ENCODE assay signal across 11 mouse cellular contexts in the genomic region with DNA sequence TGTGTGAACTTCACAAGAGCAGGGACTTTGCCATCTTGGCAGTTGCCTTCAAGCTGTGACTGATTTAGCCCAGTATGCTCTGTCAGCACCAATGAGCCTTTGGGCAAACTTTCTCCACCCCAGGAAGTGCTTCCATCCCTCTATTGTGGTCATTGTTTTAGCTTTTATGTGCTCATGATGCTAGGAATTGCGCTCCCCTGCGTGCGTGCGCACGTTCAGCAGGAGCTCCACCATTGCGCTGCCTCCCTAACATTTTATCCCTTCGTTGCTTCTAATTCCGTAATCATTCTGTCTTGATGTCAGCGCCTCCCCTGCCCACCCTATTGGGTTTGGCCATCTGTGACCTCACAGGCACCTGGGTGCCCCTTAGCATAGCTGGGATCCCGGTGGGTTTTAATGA. TPM values are rescaled to one million over a fixed set of nuclear protein-coding genes. Genes with fewer than 3 reads are reported as not detected.
DNase-seq lines count a peak whose midpoint lies in the region; ATAC-seq and TF ChIP-seq lines count a peak whose summit lies in the region.
"Had no signal": no experiment of that assay in that cellular context is flagged by ENCODE, and none has a peak within 500 bp of the region (broad histone marks: within the 10 kb centered on the region; RNA-seq: fewer than 3 reads in every experiment).

No protein-coding gene starts in this region.

- peaks cover 13% of the 10 kb centered on the region for H3K27me3 ChIP-seq in heart, embryonic 12.5 days (replicated peaks)
- H3K27me3 ChIP-seq in ES-Bruce4 (ENCODE audit: control insufficient read depth, insufficient read depth, low read length, poor library complexity, severe bottlenecking) = no peaks in the 10 kb centered on the region
- H3K27me3 ChIP-seq in embryonic facial prominence, embryonic 12.5 days = 0 out of 2 replicates have a peak, but pooled peaks cover 4% of the 10 kb centered on the region
- peaks cover 25% of the 10 kb centered on the region for H3K27me3 ChIP-seq in liver, embryonic 15.5 days

- DNase-seq in heart, postnatal 4 days = no peak
- no peak for DNase-seq in ovary, postnatal 10 days (ENCODE audit: low spot score)
- no peak for DNase-seq in adrenal gland, postnatal 14 days
- DNase-seq in kidney, postnatal 25 days = no peak
- DNase-seq: gastrocnemius, postnatal 10 days; layer of hippocampus, postnatal 36 days had no signal

- ATAC-seq in heart, embryonic 12.5 days (ENCODE audit: insufficient number of reproducible peaks, low FRiP score) = no peak
- ATAC-seq in embryonic facial prominence, embryonic 12.5 days (ENCODE audit: insufficient number of reproducible peaks, insufficient read depth, low FRiP score, low TSS enrichment) = no peak
- ATAC-seq in liver, embryonic 15.5 days (ENCODE audit: insufficient read depth) = no peak

- peak overlapping the region; percentile 15; the same call in 1 of the 2 replicates for H3K4me3 ChIP-seq in heart, embryonic 12.5 days
- peak overlapping the region; percentile 62 for H3K4me3 ChIP-seq in ES-Bruce4 (ENCODE audit: low read depth, low read length)
- no peak overlapping the region for H3K4me3 ChIP-seq in embryonic facial prominence, embryonic 12.5 days
- H3K4me3 ChIP-seq in liver, embryonic 15.5 days (replicated peaks) = peak overlapping the region; percentile 73

- no peak overlapping the region for H3K9ac ChIP-seq in heart, embryonic 12.5 days
- H3K9ac ChIP-seq in ES-Bruce4 (ENCODE audit: low read depth, poor library complexity, severe bottlenecking) = no peak overlapping the region
- H3K9ac ChIP-seq in embryonic facial prominence, embryonic 12.5 days = no peak overlapping the region
- H3K9ac ChIP-seq in liver, embryonic 15.5 days = peak overlapping the region; percentile 90

- no peak for TF ChIP-seq POLR2A in ES-Bruce4 (IDR thresholded peaks at IDR 0.05; ENCODE audit: insufficient read depth, low read length)

- H3K4me2 ChIP-seq in heart, embryonic 12.5 days = peak overlapping the region; percentile 89
- peak overlapping the region; percentile 76; the same call in 1 of the 2 replicates for H3K4me2 ChIP-seq in embryonic facial prominence, embryonic 12.5 days (replicated peaks)
- peak overlapping the region; percentile 90 for H3K4me2 ChIP-seq in liver, embryonic 15.5 days

- peaks cover 7% of the 10 kb centered on the region; the same call in 1 of the 2 replicates for H3K4me1 ChIP-seq in heart, embryonic 12.5 days (replicated peaks)
- no peaks in the 10 kb centered on the region for H3K4me1 ChIP-seq in ES-Bruce4 (ENCODE audit: control insufficient read depth, insufficient read depth, low read length)
- H3K4me1 ChIP-seq in embryonic facial prominence, embryonic 12.5 days = peaks cover 5% of the 10 kb centered on the region; the same call in 1 of the 2 replicates
- peaks cover 25% of the 10 kb centered on the region for H3K4me1 ChIP-seq in liver, embryonic 15.5 days (replicated peaks)

- TF ChIP-seq EP300 in ES-Bruce4 (IDR thresholded peaks at IDR 0.05; ENCODE audit: insufficient read depth, low read depth, low read length) = 0 out of 2 replicates have a peak, but pooled peaks have one; percentile 22

- H3K9me3 ChIP-seq in heart, embryonic 12.5 days (replicated peaks) = no peaks in the 10 kb centered on the region
- H3K9me3 ChIP-seq in ES-Bruce4 (replicated peaks; ENCODE audit: control insufficient read depth, insufficient read depth, low read length, poor library complexity, severe bottlenecking) = no peaks in the 10 kb centered on the region
- no peaks in the 10 kb centered on the region for H3K9me3 ChIP-seq in embryonic facial prominence, embryonic 12.5 days
- H3K9me3 ChIP-seq in liver, embryonic 15.5 days (replicated peaks) = no peaks in the 10 kb centered on the region

- 93% methylated on average over 10 of the region's 10 CpGs for WGBS in heart, embryonic 12.5 days
- WGBS in embryonic facial prominence, embryonic 12.5 days = 95% methylated on average over 10 of the region's 10 CpGs
- WGBS in liver, embryonic 15.5 days (ENCODE audit: insufficient replicate concordance) = 93% methylated on average over 10 of the region's 10 CpGs

- no peak for TF ChIP-seq CTCF in ES-Bruce4 (IDR thresholded peaks at IDR 0.05; ENCODE audit: low read depth, low read length)

- H3K36me3 ChIP-seq in heart, embryonic 12.5 days = no peaks in the 10 kb centered on the region
- peaks cover 9% of the 10 kb centered on the region for H3K36me3 ChIP-seq in ES-Bruce4 (ENCODE audit: control insufficient read depth, insufficient read depth, low read length, poor library complexity, severe bottlenecking)
- H3K36me3 ChIP-seq in embryonic facial prominence, embryonic 12.5 days = no peaks in the 10 kb centered on the region
- H3K36me3 ChIP-seq in liver, embryonic 15.5 days (replicated peaks) = peaks cover 29% of the 10 kb centered on the region; the same call in 1 of the 2 replicates

- no peak overlapping the region for H3K27ac ChIP-seq in heart, embryonic 12.5 days (ENCODE audit: poor library complexity, severe bottlenecking)
- no peak overlapping the region for H3K27ac ChIP-seq in ES-Bruce4 (ENCODE audit: insufficient read depth, low read length)
- H3K27ac ChIP-seq in embryonic facial prominence, embryonic 12.5 days = no peak overlapping the region
- peak overlapping the region; percentile 92; the same call in 1 of the 2 replicates for H3K27ac ChIP-seq in liver, embryonic 15.5 days (replicated peaks)

RNA-seq across cellular contexts. Expression of a gene that starts 1.3 kb away (rescaled TPM):
- 9.4 and 9.6 TPM in 2 replicates for polyA plus RNA-seq in heart, embryonic 12.5 days (2016; fragmentation: Nextera tagmentation; extraction: Ambion mirVana)
- 1 to 10 TPM; 9.0 TPM for total RNA-seq in heart, postnatal 4 days (2021)
- 18.1 TPM in 2 replicates for polyA plus RNA-seq in ES-Bruce4 (2011; ENCODE audit: insufficient read depth, insufficient read length, low read depth, missing spikeins)
- 10.7 and 13.6 TPM in 2 replicates for polyA plus RNA-seq in embryonic facial prominence, embryonic 12.5 days (2016; fragmentation: Nextera tagmentation; extraction: Ambion mirVana)
- polyA plus RNA-seq in liver, embryonic 15.5 days (2015; fragmentation: Nextera tagmentation; extraction: Ambion mirVana) = 11.1 and 11.6 TPM in 2 replicates
- total RNA-seq in adrenal gland, postnatal 14 days (2021) = 267 and 289 TPM in 2 replicates

RNA-seq across cellular contexts. Expression of a gene that starts 25.3 kb away (rescaled TPM):
- polyA plus RNA-seq in heart, embryonic 12.5 days (2016; fragmentation: Nextera tagmentation; extraction: Ambion mirVana) = 0.08 TPM in 1 of 2 replicates, not detected in the other
- not detected for total RNA-seq in heart, postnatal 4 days (2021)
- polyA plus RNA-seq in ES-Bruce4 (2011; ENCODE audit: insufficient read depth, insufficient read length, low read depth, missing spikeins) = 0.18 and 0.32 TPM in 2 replicates
- polyA plus RNA-seq in embryonic facial prominence, embryonic 12.5 days (2016; fragmentation: Nextera tagmentation; extraction: Ambion mirVana) = 1.4 and 1.9 TPM in 2 replicates
- not detected in 2 replicates for polyA plus RNA-seq in liver, embryonic 15.5 days (2015; fragmentation: Nextera tagmentation; extraction: Ambion mirVana)
- total RNA-seq in adrenal gland, postnatal 14 days (2021) = 0.30 and 0.33 TPM in 2 replicates
- total RNA-seq: gastrocnemius, postnatal 10 days; monocyte, adult 5-6 weeks had no signal

RNA-seq across cellular contexts. Expression of a gene that starts 36.8 kb away (rescaled TPM):
- polyA plus RNA-seq in heart, embryonic 12.5 days (2016; fragmentation: Nextera tagmentation; extraction: Ambion mirVana) = 4.1 and 4.7 TPM in 2 replicates
- total RNA-seq in heart, postnatal 4 days (2021) = 10 to 100 TPM; 29.6 to 38.0 TPM
- polyA plus RNA-seq in ES-Bruce4 (2011; ENCODE audit: insufficient read depth, insufficient read length, low read depth, missing spikeins) = 8.3 and 8.5 TPM in 2 replicates
- polyA plus RNA-seq in embryonic facial prominence, embryonic 12.5 days (2016; fragmentation: Nextera tagmentation; extraction: Ambion mirVana) = 12.2 and 14.7 TPM in 2 replicates
- polyA plus RNA-seq in liver, embryonic 15.5 days (2015; fragmentation: Nextera tagmentation; extraction: Ambion mirVana) = 0.50 and 0.51 TPM in 2 replicates
- 20.2 and 22.0 TPM in 2 replicates for total RNA-seq in adrenal gland, postnatal 14 days (2021)
- total RNA-seq: monocyte, adult 5-6 weeks had no signal
